8 mouse cellular contexts compared by ENCODE assay signal in the genomic region with DNA sequence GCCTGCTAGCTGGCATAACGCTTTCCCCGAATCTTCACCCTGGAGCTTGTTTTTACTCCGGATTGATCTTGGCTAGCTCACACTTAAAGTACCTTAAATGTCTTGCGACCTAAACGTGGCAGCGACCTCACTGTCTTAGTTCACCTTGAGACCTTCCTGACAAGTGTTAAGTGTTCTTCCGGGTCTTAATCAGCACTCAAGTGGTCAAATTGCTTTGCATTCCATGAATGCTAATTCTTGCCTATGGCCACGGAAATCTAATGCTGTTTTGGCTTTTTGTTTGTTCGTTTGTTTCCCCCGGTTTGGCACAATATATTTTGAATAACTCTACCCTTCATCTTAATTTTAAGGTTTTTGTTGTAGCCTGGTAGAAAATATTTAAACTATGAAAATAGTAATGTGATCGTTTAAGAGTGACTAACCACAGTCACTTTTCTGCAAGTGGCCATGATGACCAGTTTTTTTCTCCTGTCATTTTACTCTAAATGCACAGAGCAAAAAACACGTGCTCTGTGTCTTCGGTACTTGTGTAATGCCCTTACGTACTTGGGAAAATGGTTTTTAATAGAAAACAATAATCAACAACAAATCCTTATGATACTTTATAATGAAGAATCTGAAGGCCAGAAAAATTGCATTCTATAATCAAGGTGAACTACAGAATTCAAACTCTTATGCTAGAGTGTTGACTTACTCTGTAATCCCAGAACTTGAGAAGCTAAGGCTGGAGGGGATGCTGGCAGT. TPM values are rescaled to one million over a fixed set of nuclear protein-coding genes. Genes with fewer than 3 reads are reported as not detected.
DNase-seq lines count a peak whose midpoint lies in the region; ATAC-seq and TF ChIP-seq lines count a peak whose summit lies in the region.

No protein-coding gene starts in this region.

- H3K27me3 ChIP-seq in testis, adult 2 months (ENCODE audit: control insufficient read depth, insufficient read depth, low read length): no peaks in the 10 kb centered on the region
- no peaks in the 10 kb centered on the region for H3K27me3 ChIP-seq in limb, embryonic 14.5 days (ENCODE audit: control insufficient read depth, insufficient read depth, low read length)
- H3K27me3 ChIP-seq in stomach, postnatal 0 days (ENCODE audit: control insufficient read depth, insufficient read depth, low read length): no peaks in the 10 kb centered on the region

- no peak for ATAC-seq in limb, embryonic 14.5 days (ENCODE audit: low FRiP score, low read depth)
- ATAC-seq in stomach, postnatal 0 days (ENCODE audit: low FRiP score, low TSS enrichment): no peak

- H3K27ac ChIP-seq in testis, adult 2 months (ENCODE audit: control insufficient read depth, insufficient read depth, low read depth, low read length): peak overlapping the region; percentile 98
- peak overlapping the region; percentile 83 for H3K27ac ChIP-seq in limb, embryonic 14.5 days (replicated peaks; ENCODE audit: low read depth, low read length)
- H3K27ac ChIP-seq in stomach, postnatal 0 days (replicated peaks): peak overlapping the region; percentile 90

- H3K36me3 ChIP-seq in testis, adult 2 months (ENCODE audit: control insufficient read depth, insufficient read depth, low read length): no peaks in the 10 kb centered on the region; the same call in 1 of the 2 replicates
- peaks cover 7% of the 10 kb centered on the region for H3K36me3 ChIP-seq in limb, embryonic 14.5 days (ENCODE audit: control insufficient read depth, insufficient read depth, low read length)
- H3K36me3 ChIP-seq in stomach, postnatal 0 days (ENCODE audit: control insufficient read depth, insufficient read depth, low read length): peaks cover 3% of the 10 kb centered on the region; the same call in 1 of the 2 replicates

- peak overlapping the region; percentile 68 for H3K4me2 ChIP-seq in limb, embryonic 14.5 days (replicated peaks; ENCODE audit: low read depth, low read length, severe bottlenecking)
- H3K4me2 ChIP-seq in stomach, postnatal 0 days (replicated peaks; ENCODE audit: low read depth): peak overlapping the region; percentile 67

- TF ChIP-seq POLR2A in testis, adult 2 months (IDR thresholded peaks at IDR 0.05; ENCODE audit: control insufficient read depth, low read depth, low read length): no peak
- TF ChIP-seq POLR2A in limb, embryonic 14.5 days (IDR thresholded peaks at IDR 0.05; ENCODE audit: borderline replicate concordance, extremely low read depth, insufficient read depth, insufficient read length): no peak

- no peak for TF ChIP-seq CTCF in testis, adult 2 months (IDR thresholded peaks at IDR 0.05; ENCODE audit: control insufficient read depth, insufficient read depth, insufficient replicate concordance, low read depth, low read length)
- no peak for TF ChIP-seq CTCF in stomach, postnatal 0 days (IDR thresholded peaks at IDR 0.05; ENCODE audit: low read depth)

- no peaks in the 10 kb centered on the region for H3K4me1 ChIP-seq in testis, adult 2 months (ENCODE audit: control insufficient read depth, insufficient read depth, low read length)
- H3K4me1 ChIP-seq in limb, embryonic 14.5 days (ENCODE audit: control insufficient read depth, insufficient read depth, low read length): peaks cover 7% of the 10 kb centered on the region; the same call in 1 of the 2 replicates
- no peaks in the 10 kb centered on the region for H3K4me1 ChIP-seq in stomach, postnatal 0 days (replicated peaks; ENCODE audit: control insufficient read depth, insufficient read depth)

- peak overlapping the region; percentile 94 for H3K4me3 ChIP-seq in testis, adult 2 months (ENCODE audit: control insufficient read depth, low read depth, low read length)
- peak overlapping the region; percentile 86 for H3K4me3 ChIP-seq in limb, embryonic 14.5 days (replicated peaks; ENCODE audit: low read length)
- peak overlapping the region; percentile 88 for H3K4me3 ChIP-seq in stomach, postnatal 0 days (ENCODE audit: low read depth, low read length)

- TF ChIP-seq EP300 in stomach, postnatal 0 days (optimal IDR thresholded peaks at IDR 0.05): no peak

- 19% methylated on average over 14 of the region's 14 CpGs for WGBS in limb, embryonic 14.5 days
- 21% methylated on average over 14 of the region's 14 CpGs for WGBS in stomach, postnatal 0 days

- intact Hi-C loops in left cerebral cortex, postnatal 4 days (cut with DNase I): no loop called here

- peak; percentile 5 for DNase-seq in embryo, embryonic 10.5 days (ENCODE audit: low spot score)
- no peak for DNase-seq in embryo, embryonic 10 days (ENCODE audit: low spot score)
- DNase-seq in testis, postnatal 14 days (ENCODE audit: low spot score): no peak
- DNase-seq in limb, embryonic 14.5 days (ENCODE audit: low spot score): no peak
- no peak for DNase-seq in stomach, postnatal 0 days (ENCODE audit: low spot score)
- DNase-seq in left cerebral cortex, postnatal 4 days: no peak
- DNase-seq in gastrocnemius, postnatal 4 days (ENCODE audit: low spot score in 2 of 2): no peak

- peak overlapping the region; percentile 69 for H3K9ac ChIP-seq in limb, embryonic 14.5 days (ENCODE audit: low read depth, low read length, severe bottlenecking)
- peak overlapping the region; percentile 58 for H3K9ac ChIP-seq in stomach, postnatal 0 days (ENCODE audit: low read length)

- H3K9me3 ChIP-seq in limb, embryonic 14.5 days (ENCODE audit: control insufficient read depth, low read length): no peaks in the 10 kb centered on the region
- H3K9me3 ChIP-seq in stomach, postnatal 0 days (ENCODE audit: control insufficient read depth, low read length): no peaks in the 10 kb centered on the region

RNA-seq across cellular contexts. Expression of a gene that starts 0.9 kb away (rescaled TPM):
- polyA plus RNA-seq in testis, adult 2 months (2012; rRNA removed): 5.6 and 7.2 TPM in 2 replicates
- 59.9 and 81.1 TPM in 2 replicates for polyA plus RNA-seq in limb, embryonic 14.5 days (2012; rRNA removed)
- polyA plus RNA-seq in limb, embryonic 14.5 days (2014; fragmentation: Nextera tagmentation; extraction: Ambion mirVana): 46.3 and 47.0 TPM in 2 replicates
- 10.9 and 11.5 TPM in 2 replicates for polyA plus RNA-seq in stomach, postnatal 0 days (2015; fragmentation: Nextera tagmentation; extraction: Ambion mirVana)
- total RNA-seq in left cerebral cortex, postnatal 4 days (2021): 10 to 100 TPM; 36.9 to 38.5 TPM
- 10 to 100 TPM; 19.2 to 22.8 TPM for total RNA-seq in gastrocnemius, postnatal 4 days (2021)

RNA-seq across cellular contexts. Expression of a gene that starts 17.1 kb away (rescaled TPM):
- polyA plus RNA-seq in testis, adult 2 months (2012; rRNA removed): 5.0 and 8.9 TPM in 2 replicates
- polyA plus RNA-seq in limb, embryonic 14.5 days (2012; rRNA removed): 9.5 and 11.2 TPM in 2 replicates
- 12.5 and 13.0 TPM in 2 replicates for polyA plus RNA-seq in limb, embryonic 14.5 days (2014; fragmentation: Nextera tagmentation; extraction: Ambion mirVana)
- polyA plus RNA-seq in stomach, postnatal 0 days (2015; fragmentation: Nextera tagmentation; extraction: Ambion mirVana): 17.3 and 19.0 TPM in 2 replicates
- 1 to 10 TPM; 8.0 to 8.3 TPM for total RNA-seq in left cerebral cortex, postnatal 4 days (2021)
- total RNA-seq in gastrocnemius, postnatal 4 days (2021): 1 to 10 TPM; 7.6 to 9.2 TPM

RNA-seq across cellular contexts. Expression of a gene that starts 29.7 kb away (rescaled TPM):
- 20.2 and 37.6 TPM in 2 replicates for polyA plus RNA-seq in testis, adult 2 months (2012; rRNA removed)
- polyA plus RNA-seq in limb, embryonic 14.5 days (2012; rRNA removed): 58.6 and 75.4 TPM in 2 replicates
- 252 and 255 TPM in 2 replicates for polyA plus RNA-seq in limb, embryonic 14.5 days (2014; fragmentation: Nextera tagmentation; extraction: Ambion mirVana)
- 128 and 131 TPM in 2 replicates for polyA plus RNA-seq in stomach, postnatal 0 days (2015; fragmentation: Nextera tagmentation; extraction: Ambion mirVana)
- total RNA-seq in left cerebral cortex, postnatal 4 days (2021): 100 to 1,000 TPM; 404 to 414 TPM
- total RNA-seq in gastrocnemius, postnatal 4 days (2021): 10 to 100 TPM; 80.8 to 87.5 TPM
